ENCODE assay signal across 15 mouse cellular contexts in genomic region chr12:71279521-71280262, GRCm38 (mm10). TPM values are rescaled to one million over a fixed set of nuclear protein-coding genes. Genes with fewer than 3 reads are reported as not detected.
DNase-seq lines count a peak whose midpoint lies in the region; ATAC-seq lines count a peak whose summit lies in the region.
"Had no signal": no experiment of that assay in that cellular context is flagged by ENCODE, and none has a peak within 500 bp of the region (broad histone marks: within the 10 kb centered on the region; RNA-seq: fewer than 3 reads in every experiment).

No protein-coding gene starts in this region.

- ATAC-seq in granulocyte monocyte progenitor cell, adult 5-6 weeks (replicated peaks; ENCODE audit: poor library complexity, severe bottlenecking): no peak

- peak; percentile 10 for DNase-seq in adrenal gland, postnatal 14 days
- no peak for DNase-seq in adrenal gland, postnatal 10 days
- peak; percentile 18 to 55 for DNase-seq in left cerebral cortex, postnatal 10 days (ENCODE audit: extremely low spot score in 1 of 2, low spot score in 2 of 2)
- DNase-seq in left cerebral cortex, adult 11 months (ENCODE audit: low spot score): no peak
- peak; percentile 5 to 38 for DNase-seq in left cerebral cortex, postnatal 14 days (ENCODE audit: low spot score in 2 of 2)
- DNase-seq in retina, embryonic 14.5 days (ENCODE audit: low spot score): peak; percentile 25
- no peak for DNase-seq in thymus, adult 18-20 months
- DNase-seq: cerebellum, adult 18-20 months; kidney, postnatal 25 days; liver; lung, postnatal 4 days; thymus, postnatal 14 days had no signal

- intact Hi-C loops in left cerebral cortex, postnatal 10 days (cut with DNase I): no loop called here
- intact Hi-C loops in left cerebral cortex, postnatal 14 days (cut with DNase I): no loop called here

RNA-seq across cellular contexts. Expression of gene Dact1, which starts 30.0 kb away (rescaled TPM):
- total RNA-seq in adrenal gland, postnatal 14 days (2021): 19.3 and 22.7 TPM in 2 replicates
- total RNA-seq in adrenal gland, postnatal 10 days (2021): 10 to 100 TPM; 18.2 to 21.9 TPM
- 10 to 100 TPM; 20.4 to 23.4 TPM for total RNA-seq in left cerebral cortex, postnatal 10 days (2021)
- 10 to 100 TPM; 13.1 to 13.4 TPM for total RNA-seq in left cerebral cortex, postnatal 14 days (2021)
- 0.51 and 0.80 TPM in 2 replicates for total RNA-seq in granulocyte monocyte progenitor cell, adult 5-6 weeks (2014; fragmentation: Nextera tagmentation)
- 0.47 TPM in 1 of 2 replicates, not detected in the other for total RNA-seq in granulocyte monocyte progenitor cell, adult 5-6 weeks (2017)
- total RNA-seq: MEL; neutrophil, adult 5-6 weeks had no signal

Comparison
In these comparisons a context has a peak if more than half of its experiments do, and no peak if none do; other contexts are left out.
1. DNase-seq: peak in adrenal gland, postnatal 14 days (single experiment), left cerebral cortex, postnatal 10 days (2 of 2), left cerebral cortex, postnatal 14 days (2 of 2) and retina, embryonic 14.5 days (single experiment); none in adrenal gland, postnatal 10 days (single experiment), left cerebral cortex, adult 11 months (single experiment) and thymus, adult 18-20 months (0 of 2).
2. RNA of gene Dact1, which starts 30.0 kb away (total RNA-seq): 20.4 to 23.4 TPM in left cerebral cortex, postnatal 10 days, 18.2 to 21.9 TPM in adrenal gland, postnatal 10 days, 19.3 to 22.7 TPM in adrenal gland, postnatal 14 days and 13.1 to 13.4 TPM in left cerebral cortex, postnatal 14 days; 0.47 to 0.80 TPM in granulocyte monocyte progenitor cell, adult 5-6 weeks; every median in the first group is over 4 times any median in the second.